Mouse (Mus musculus) frontal cortex, postnatal 36 days (tissue): ENCODE results near the gene H1foo.

Experiments
- DNase-seq, 2 experiments: peaks; one replicate each; pipeline ENCODE4 v3.0.0; 2022; ENCODE audit warnings: low spot score in 2 of 2

H1foo gene

GRCm38 (mm10) chr6:115986472-115987095, 41.8 kb downstream of the H1foo start:
- DNase-seq = no peak

- no peak for DNase-seq
Measured at GRCm38 (mm10) chr6:115987096-115987747, 42.5 kb downstream of the H1foo start.

GRCm38 (mm10) chr6:115989032-115989431, 44.3 kb downstream of the H1foo start:
- DNase-seq = no peak

GRCm38 (mm10) chr6:115989607-115990006, 44.9 kb downstream of the H1foo start:
- DNase-seq = peak in 1 of 2 experiments; percentile 66

DNA sequence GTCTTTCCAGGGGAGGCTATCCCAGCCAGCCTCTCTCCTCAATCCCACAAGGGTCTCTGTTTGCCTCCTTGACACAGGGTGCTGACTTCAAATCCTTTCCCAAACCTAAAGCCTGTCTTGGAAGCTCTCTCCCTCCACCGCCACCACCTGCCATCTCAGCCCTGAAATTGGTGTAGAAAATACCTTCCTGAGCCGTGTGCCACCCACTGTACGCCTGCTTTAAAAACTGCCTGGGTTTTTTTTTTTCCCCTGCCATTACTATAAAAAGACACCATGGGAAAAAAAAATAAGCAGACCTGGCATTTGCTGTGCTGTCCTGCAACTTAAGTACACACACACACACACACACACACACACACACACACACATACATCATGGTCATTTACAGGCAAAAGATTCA, 45.3 kb downstream of the H1foo start:
- DNase-seq = no peak

DNA sequence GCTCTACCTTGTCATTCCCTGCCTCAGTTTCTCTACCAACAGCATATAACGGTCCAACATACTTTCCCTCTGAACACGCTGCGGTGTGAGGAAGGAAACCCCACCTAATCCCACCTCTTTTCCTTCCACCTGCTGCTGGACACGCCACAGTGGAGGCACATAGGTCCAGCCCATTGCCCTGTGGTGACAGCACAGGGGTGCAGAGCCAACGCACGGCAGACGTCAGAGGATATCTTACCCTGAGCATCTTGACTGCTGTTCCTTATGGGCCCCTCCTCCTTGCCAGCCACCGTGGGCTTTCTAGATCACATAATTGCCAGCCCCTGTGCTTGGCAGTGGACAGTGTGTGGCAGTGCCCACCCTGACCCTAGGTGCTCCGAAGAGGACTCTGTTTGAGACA, 45.7 kb downstream of the H1foo start:
- DNase-seq = no peak

- no peak for DNase-seq
Measured at GRCm38 (mm10) chr6:115991108-115991880, 46.6 kb downstream of the H1foo start.

DNA sequence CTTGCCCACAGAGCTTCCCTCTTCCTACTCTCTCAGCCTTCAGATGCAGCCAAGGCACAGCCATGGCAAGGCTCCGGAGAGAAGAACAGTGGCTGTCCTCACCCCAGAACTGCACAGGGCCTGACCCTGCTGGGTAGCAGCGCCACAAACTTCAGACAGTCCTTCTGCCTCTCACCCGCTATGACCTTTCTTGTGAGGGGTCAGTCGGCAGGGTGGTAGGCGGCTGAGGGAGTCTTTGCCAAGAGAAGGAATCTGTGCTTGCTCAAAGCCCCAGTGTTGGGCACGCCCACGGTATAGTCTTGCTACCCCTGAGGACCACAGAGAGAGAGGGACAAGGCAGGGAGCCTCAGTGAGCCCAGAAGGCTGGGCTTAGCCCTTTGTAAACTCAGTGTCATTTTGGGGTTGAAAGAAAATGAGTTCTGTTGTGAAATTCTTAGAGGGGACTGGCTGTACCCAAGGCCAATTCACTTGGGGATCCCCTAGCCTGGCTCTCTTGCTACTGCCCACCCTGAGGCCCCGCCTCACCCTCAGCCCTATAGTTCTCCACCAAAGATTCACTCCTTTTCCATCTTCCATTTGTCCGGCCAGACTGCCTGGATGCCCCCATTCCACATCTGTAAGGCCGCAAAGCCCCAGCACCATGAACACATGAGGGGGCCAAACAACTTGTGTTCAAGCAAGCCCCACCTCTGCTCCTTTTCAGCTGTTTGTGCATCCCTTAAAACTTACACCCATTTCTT, 47.3 kb downstream of the H1foo start:
- DNase-seq = no peak

DNA sequence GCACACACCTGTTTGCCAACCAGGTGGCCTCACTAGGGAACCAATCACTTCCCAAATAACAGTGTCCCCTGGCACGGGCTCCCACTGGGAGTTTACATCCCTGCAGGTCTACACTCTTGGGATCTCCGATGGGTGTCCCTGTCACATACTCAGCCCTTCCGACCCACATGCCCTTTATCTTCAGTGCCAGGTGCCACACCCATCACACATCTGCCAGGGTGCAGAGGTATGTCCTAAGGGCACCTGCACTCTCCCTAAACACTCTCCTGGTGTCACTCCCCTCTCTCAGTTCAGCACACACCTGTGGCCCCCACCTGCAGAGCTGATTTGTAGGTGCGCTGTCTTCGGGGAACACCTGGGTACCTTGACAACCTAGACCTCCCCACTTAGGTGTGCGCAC, 48.2 kb downstream of the H1foo start:
- no peak for DNase-seq

DNA sequence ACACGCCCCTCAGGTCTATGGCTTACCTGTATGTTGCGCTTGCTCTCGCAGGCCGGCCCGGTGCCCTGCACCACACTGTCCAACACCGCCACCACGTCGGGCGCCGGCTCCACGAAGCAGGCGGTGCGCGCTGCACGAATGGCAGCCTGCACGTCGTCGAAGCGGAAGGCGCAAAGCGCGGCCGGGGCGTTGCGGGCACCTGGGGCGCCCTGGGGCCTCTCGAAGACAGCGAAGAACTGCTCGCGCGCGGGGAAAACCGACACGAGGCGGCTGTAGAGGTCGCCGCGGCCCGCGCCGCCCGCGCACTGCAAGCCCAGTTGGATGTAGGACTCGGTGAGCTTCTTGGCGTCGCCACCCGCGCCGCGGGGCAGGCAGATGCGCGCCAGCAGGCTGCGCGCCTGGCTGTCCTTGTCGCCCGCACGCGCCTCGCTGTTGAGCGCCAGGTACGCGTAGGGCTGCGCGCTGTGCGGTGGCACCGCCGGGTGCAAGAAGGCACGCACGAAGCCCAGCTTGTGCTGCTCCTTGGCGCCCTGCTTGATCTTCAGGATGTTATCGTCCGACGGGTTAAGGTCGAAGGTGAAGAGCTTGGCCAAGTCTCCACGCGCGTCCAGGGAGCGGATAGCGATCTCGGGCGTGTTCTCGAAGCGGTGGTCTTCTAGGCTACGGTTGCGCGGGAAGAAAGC, 48.9 kb downstream of the H1foo start:
- DNase-seq = no peak

DNA sequence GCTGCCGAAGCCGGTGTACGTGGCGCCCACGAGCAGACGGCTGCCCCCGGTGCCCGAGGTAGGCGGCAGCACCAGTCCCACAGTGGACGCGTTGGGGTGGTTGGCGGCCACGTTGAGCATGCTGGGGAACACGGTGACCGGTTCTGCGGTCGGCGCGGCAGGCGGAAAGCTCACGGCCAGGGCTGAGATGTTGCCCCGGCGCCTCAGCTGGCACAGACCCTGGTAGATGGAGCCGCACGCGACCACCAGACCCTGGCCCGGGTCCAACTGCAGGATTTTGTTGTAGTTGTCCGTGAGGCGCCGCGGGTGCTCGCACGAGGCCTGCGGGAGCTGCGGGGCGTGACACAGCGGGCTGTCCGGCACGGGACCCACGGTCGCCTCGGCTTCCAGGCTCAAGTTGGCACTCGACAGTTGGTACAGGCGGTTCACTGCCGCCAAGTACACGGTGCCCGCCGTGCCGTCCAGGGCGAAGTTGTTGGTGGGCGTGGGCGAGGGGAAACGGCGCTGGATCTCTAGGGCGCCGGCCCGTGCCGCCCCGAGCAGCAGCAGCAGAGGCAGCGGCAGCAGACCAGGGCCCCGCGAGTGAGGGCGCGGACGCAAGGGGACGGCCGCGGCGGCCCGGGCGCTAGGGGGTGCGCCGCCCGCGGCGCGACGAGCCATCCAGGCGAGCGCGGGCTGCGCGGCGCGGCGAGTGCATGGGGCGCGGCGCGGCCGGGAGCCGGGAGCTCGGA, 49.6 kb downstream of the H1foo start:
- DNase-seq = no peak

DNA sequence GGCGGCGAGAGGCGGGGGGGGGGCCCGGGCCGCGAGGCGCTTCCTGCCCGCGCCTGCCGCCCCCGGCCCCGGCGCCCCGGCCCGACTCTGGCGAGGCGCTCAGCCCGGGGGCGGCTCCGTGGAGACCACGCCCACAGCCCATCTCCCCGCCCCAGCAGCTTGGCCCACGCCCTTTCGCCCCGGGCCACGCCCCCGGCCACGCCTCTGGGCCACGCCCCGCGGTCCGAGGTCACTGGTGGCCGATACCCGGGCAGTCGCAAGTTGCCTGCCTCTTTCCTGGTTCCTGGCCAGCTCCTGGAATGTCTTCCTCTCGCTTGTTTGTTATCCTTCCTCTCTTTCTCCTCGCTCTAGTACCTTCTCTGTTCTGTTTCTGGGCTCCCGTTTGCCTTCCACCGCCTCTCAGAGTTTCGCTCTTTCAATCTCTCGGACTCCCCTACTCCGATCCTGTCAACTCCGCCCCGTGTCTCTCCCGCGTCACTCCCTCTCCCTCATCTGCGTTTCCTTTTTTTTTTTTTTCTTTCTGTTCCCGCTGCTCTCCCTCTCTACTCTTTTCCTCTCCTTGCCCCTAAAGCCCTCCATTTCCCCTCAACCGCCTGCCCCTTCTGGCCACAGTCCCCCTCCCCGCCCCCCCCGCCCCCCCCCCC, 50.3 kb downstream of the H1foo start, which contains the start of gene Plxnd1:
Gene Plxnd1 (minus strand): TSS at position 129 of the 644 bp plus-strand sequence.
- peak; percentile 79 to 81 for DNase-seq

DNA sequence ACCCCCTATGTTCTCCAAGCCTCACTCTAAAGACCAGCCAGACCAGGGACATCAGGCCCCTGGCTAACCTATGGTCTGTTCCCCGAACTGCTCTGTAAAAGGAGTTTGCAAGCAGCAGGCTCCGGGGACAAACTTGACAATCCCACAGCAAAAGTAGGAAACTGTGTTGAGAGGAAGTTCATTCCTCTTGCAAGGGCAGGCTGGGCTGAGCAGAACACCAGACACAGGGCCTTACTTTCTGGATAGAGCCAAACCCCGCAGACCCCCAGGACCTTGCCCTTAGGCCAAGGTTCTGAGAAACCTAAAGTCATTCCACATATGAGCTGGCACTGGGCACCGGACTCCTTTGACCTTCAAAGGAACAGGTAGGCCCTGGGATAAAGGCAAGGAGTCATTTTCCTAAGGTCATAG, 50.8 kb downstream of the H1foo start:
- no peak for DNase-seq

GRCm38 (mm10) chr6:115996171-115996851, 51.6 kb downstream of the H1foo start:
- DNase-seq = no peak

DNA sequence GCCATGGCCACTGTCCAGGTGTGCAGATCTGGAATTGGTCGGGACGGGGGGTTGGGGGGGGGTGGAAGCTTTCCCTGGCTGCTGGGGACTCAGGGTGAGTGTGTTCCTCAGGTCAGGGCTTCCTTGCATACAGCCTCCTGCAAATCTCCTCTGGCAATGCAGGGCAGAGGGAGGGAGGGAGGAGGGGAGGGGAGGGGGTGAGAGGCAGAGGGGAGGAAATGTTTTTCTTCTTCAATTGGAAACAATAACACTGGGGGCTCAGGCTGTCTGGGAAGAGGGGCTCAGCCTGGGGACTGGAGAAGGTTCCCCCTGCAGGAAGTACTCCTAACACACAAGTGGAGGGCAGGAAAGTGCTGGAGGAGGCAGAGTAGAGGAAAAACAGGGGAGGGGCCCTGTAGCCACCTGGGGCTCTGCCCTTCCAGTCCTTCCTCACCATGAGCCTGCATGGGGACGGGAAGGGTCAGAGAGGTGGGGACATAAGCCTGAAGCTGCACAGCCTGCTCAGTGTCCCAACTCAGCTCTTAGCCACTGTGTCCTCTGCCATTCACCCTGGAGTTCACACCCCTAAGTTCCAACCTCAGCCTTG, 53.1 kb downstream of the H1foo start:
- DNase-seq = no peak

DNA sequence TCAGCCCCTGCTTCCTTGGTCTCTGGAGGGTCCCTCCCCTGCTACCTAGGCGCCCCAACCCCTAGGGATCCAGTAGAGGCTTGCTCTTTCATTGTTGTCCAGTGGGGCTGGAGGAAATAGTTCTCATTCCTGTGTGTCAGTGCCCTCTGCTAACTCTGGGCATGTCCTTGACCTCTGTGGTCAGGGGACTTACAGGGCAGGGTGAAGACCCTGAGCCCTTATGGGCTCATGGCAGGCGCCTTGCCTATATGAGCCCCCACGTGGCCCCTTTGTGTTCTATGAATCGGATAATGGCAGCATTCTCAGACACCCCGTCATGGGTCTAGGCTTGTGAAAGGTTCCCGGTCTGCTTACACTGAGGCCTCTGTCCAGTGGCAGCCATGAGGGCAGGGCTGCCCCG, 54.0 kb downstream of the H1foo start:
- DNase-seq = no peak

GRCm38 (mm10) chr6:115999227-115999626, 54.5 kb downstream of the H1foo start:
- no peak for DNase-seq
